Mouse (Mus musculus): ENCODE data around the gene Fam205a1. TPM values are rescaled to one million over a fixed set of nuclear protein-coding genes. Genes with fewer than 3 reads are reported as not detected.

Fam205a1 gene
- total RNA-seq, 1 experiment from 2014 or later, result not detected

Other genes with a start within 250 kb of the Fam205a1 start
- not detected in 2 replicates for gene Gm10591, start 241.7 kb downstream of the Fam205a1 start, total RNA-seq (2021)
- 4.2 and 24.3 TPM in 2 replicates for gene Gm2564, start 224.2 kb downstream of the Fam205a1 start, total RNA-seq (2021)
- gene Ccl27b, start 198.6 kb downstream of the Fam205a1 start, total RNA-seq (2021), result 20.8 TPM in 1 of 2 replicates, not detected in the other
- not detected in 2 replicates for gene Il11ra2, start 192.0 kb downstream of the Fam205a1 start, total RNA-seq (2021)
- gene 4930578G10Rik, start 118.3 kb downstream of the Fam205a1 start, total RNA-seq (2021), result not detected in 2 replicates
- 1.0 and 12.6 TPM in 2 replicates for gene Ccl19, start 97.3 kb downstream of the Fam205a1 start, total RNA-seq (2021)
- gene Ccl21a, start 79.9 kb downstream of the Fam205a1 start, total RNA-seq (2021), result 8.8 and 168 TPM in 2 replicates
- 0.11 TPM in 1 of 2 replicates, not detected in the other for gene Gm12394, start 2.9 kb upstream of the Fam205a1 start, total RNA-seq (2021)
- gene Fam205c, start 20.3 kb upstream of the Fam205a1 start, total RNA-seq (2021), result not detected in 2 replicates
- 0.56 and 3.8 TPM in 2 replicates for gene Phf24, start 62.8 kb upstream of the Fam205a1 start, total RNA-seq (2021)
- 17.6 and 18.4 TPM in 2 replicates for gene Dnajb5, start 95.9 kb upstream of the Fam205a1 start, total RNA-seq (2021)
- not detected in 2 replicates for gene 1700022I11Rik, start 115.7 kb upstream of the Fam205a1 start, total RNA-seq (2021)
- 265 and 269 TPM in 2 replicates for gene Vcp, start 146.6 kb upstream of the Fam205a1 start, total RNA-seq (2021)
- 8.7 and 10.2 TPM in 2 replicates for gene Fancg, start 156.6 kb upstream of the Fam205a1 start, total RNA-seq (2021)
- 16.8 and 17.3 TPM in 2 replicates for gene Pigo, start 171.9 kb upstream of the Fam205a1 start, total RNA-seq (2021)
- 200 and 206 TPM in 2 replicates for gene Stoml2, start 177.8 kb upstream of the Fam205a1 start, total RNA-seq (2021)
- gene Fam214b, start 192.3 kb upstream of the Fam205a1 start, total RNA-seq (2021), result 36.6 and 40.8 TPM in 2 replicates
- gene Unc13b, start 205.1 kb upstream of the Fam205a1 start, total RNA-seq (2021), result 12.1 and 13.9 TPM in 2 replicates

Measured in adrenal gland, postnatal 14 days (tissue).